Mouse (Mus musculus) bone marrow, adult 2 months (tissue): ENCODE measurements around the gene Ppp1r12a.

Source experiments
- CTCF ChIP-seq: fragments of 200-500 bp; IDR thresholded peaks from 2 replicates; pipeline ENCODE4 v1.5.1; 2011; ENCODE audit warnings: low read length, control low read depth; ENCODE audit not compliant: control insufficient read depth, insufficient read depth
- POLR2A ChIP-seq: fragments of 200-500 bp; IDR thresholded peaks from 2 replicates; pipeline ENCODE4 v1.6.1; 2011; ENCODE audit warnings: low read depth, mild to moderate bottlenecking, control low read depth, low read length, borderline replicate concordance; ENCODE audit not compliant: control insufficient read depth

DNA sequence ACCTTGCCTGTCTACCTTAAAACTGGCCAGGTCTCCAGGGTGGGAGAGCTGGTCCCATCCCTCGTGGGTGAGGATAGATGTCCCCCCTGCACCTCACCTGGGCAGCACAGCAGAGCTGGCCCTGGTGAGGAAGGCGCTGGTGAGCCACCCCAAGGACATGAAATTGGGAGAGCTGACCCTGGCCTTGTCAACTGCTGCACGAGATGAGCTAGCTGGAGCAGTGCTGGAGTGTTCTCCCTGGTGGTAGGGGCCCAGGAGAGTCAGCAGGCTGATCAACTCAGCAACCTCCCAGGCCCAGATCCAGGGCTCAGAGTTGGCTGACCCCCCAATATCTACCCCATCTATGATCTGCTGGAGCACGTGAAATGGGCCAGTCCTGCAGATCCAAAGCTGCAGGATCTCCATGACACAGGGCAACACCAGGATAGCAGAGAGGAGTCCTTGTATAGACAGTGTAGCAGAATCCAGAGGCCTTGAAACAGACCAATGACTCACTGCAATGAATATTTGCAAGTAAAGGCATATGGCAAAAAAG is 17.9 kb upstream of the Ppp1r12a start:
- TF ChIP-seq CTCF (no peak), POLR2A (no peak)
